Mouse (Mus musculus) lung, adult 2 months (tissue): ENCODE results near the gene Sostdc1. TPM values are rescaled to one million over a fixed set of nuclear protein-coding genes. Genes with fewer than 3 reads are reported as not detected.

Source experiments
- DNase-seq: peaks from one replicate; pipeline ENCODE4 v3.0.0; 2022
- H3K4me1 ChIP-seq: fragments of 200-500 bp; 2 replicates; pipeline ENCODE4 v1.6.1; 2011; ENCODE audit warnings: low read length; ENCODE audit not compliant: control insufficient read depth, insufficient read depth
- H3K4me3 ChIP-seq: fragments of 200-500 bp; replicated peaks from 2 replicates; pipeline ENCODE3; 2011; ENCODE audit warnings: low read depth, mild to moderate bottlenecking, control low read depth, low read length; ENCODE audit errors: extremely low read depth
- CTCF ChIP-seq: fragments of 200-500 bp; IDR thresholded peaks from 2 replicates; pipeline ENCODE4 v1.5.1; 2011; ENCODE audit warnings: mild to moderate bottlenecking, low read length, control low read depth; ENCODE audit not compliant: insufficient read depth
- POLR2A ChIP-seq: fragments of 200-500 bp; IDR thresholded peaks from 2 replicates; pipeline ENCODE4 v1.6.1; 2011; ENCODE audit warnings: low read depth, mild to moderate bottlenecking, control low read depth, low read length, borderline replicate concordance; ENCODE audit errors: extremely low read depth
- WGBS: fragments of 180-500 bp; shearing (Covaris S2); methylation state at CpG from one replicate; pipeline ENCODE4 v1.1.7; 2018; 5-methylcytosine and 5-hydroxymethylcytosine counted together
- polyA plus RNA-seq: library from polyadenylated mRNA; depleted of rRNA; stranded (reverse); fragments of >200 nt; gene quantifications from 2 replicates; pipeline ENCODE4 v1.2.3, GENCODE M21; 2012; rRNA removed

Gene Sostdc1
- polyA plus RNA-seq, 1 experiment, result 0.71 TPM

DNA sequence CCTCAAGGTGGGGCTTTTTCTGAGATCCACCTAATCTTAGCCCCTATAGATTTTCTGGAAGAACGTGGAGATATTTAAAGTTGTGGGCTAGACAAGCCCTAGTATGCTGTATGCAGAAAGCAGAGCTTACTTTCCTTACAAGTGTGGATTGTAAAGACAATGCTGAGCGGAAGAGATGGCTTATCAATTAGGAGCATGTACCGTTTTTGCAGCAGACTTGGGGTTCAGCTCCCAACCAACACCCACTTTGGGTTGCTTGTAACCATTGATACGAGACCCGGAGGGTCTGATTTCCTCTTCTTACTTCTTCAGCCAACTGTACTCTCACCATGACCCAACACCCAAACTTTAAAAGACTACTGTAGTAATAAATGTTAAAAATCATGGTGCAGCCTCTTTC is 46.8 kb downstream of the Sostdc1 start:
- DNase-seq, result no peak
- 89% methylated on average over 5 of the region's 5 CpGs for WGBS
- H3K4me1 ChIP-seq, result no peaks in the 10 kb centered on the region
- H3K4me3 ChIP-seq, result no peak overlapping the region
- TF ChIP-seq POLR2A, result no peak
- no peak for TF ChIP-seq CTCF

GRCm38 (mm10) chr12:36364013-36364412 is 50.1 kb downstream of the Sostdc1 start:
- DNase-seq, result no peak
- no peak for TF ChIP-seq POLR2A
- TF ChIP-seq CTCF, result no peak
- no peaks in the 10 kb centered on the region for H3K4me1 ChIP-seq
- WGBS, result 81% methylated on average over 4 of the region's 4 CpGs
- H3K4me3 ChIP-seq, result no peak overlapping the region

Other genes with a start within 250 kb of the Sostdc1 start
- gene Ankmy2, start 157.0 kb upstream of the Sostdc1 start, polyA plus RNA-seq, result 6.0 and 9.3 TPM in 2 replicates
- gene Bzw2, start 156.1 kb upstream of the Sostdc1 start, polyA plus RNA-seq, result 5.5 and 11.1 TPM in 2 replicates
- gene Lrrc72, start 60.7 kb upstream of the Sostdc1 start, polyA plus RNA-seq, result not detected in 2 replicates
- gene Ispd, start 67.3 kb downstream of the Sostdc1 start, polyA plus RNA-seq, result 1.8 TPM in 2 replicates
- gene D630036H23Rik, start 68.0 kb downstream of the Sostdc1 start, polyA plus RNA-seq, result 1.6 and 2.3 TPM in 2 replicates